Mouse (Mus musculus) MEL (cell line): ENCODE data around the gene Cxcl2.

ENCODE experiments used
- CHD2 ChIP-seq: IDR thresholded peaks from 2 replicates; pipeline ENCODE4 v1.6.1; 2011; ENCODE audit warnings: low read length, improper control_type of control experiment
- CTCF ChIP-seq, 3 experiments: IDR thresholded peaks in 2 of 3; conservative IDR thresholded peaks in 1 of 3; 2 replicates each; pipeline ENCODE4 v1.5.1; 2011 to 2012; ENCODE audit warnings: low read length in 3 of 3, low read depth in 2 of 3, mild to moderate bottlenecking in 2 of 3, improper control_type of control experiment in 1 of 3, inconsistent platforms in 1 of 3, mixed read lengths in 1 of 3, moderate library complexity in 1 of 3; ENCODE audit not compliant: control insufficient read depth in 1 of 3, insufficient read depth in 1 of 3, poor library complexity in 1 of 3, severe bottlenecking in 1 of 3
- EP300 ChIP-seq, 2 experiments: IDR thresholded peaks; 2 replicates each; pipeline ENCODE4 v1.6.1; 2011; ENCODE audit warnings: improper control_type of control experiment in 2 of 2, low read length in 2 of 2, low read depth in 1 of 2, mild to moderate bottlenecking in 1 of 2
- MAX ChIP-seq: IDR thresholded peaks from 2 replicates; pipeline ENCODE4 v1.6.1; 2011; ENCODE audit warnings: low read length, improper control_type of control experiment
- MXI1 ChIP-seq: IDR thresholded peaks from 2 replicates; pipeline ENCODE4 v1.6.1; 2011; ENCODE audit warnings: mild to moderate bottlenecking, low read depth, low read length, improper control_type of control experiment
- NELFE ChIP-seq: IDR thresholded peaks from 2 replicates; pipeline ENCODE4 v1.6.1; 2011; ENCODE audit warnings: low read depth, low read length, improper control_type of control experiment
- NRF1 ChIP-seq: IDR thresholded peaks from 2 replicates; pipeline ENCODE4 v1.6.1; 2014; ENCODE audit warnings: low read depth, mild to moderate bottlenecking, inconsistent platforms, low read length, improper control_type of control experiment, moderate library complexity; ENCODE audit not compliant: poor library complexity, insufficient read depth, severe bottlenecking
- POLR2A ChIP-seq, 2 experiments: IDR thresholded peaks; 2 replicates each; pipeline ENCODE4 v1.6.1; 2011 to 2012; ENCODE audit warnings: low read length in 2 of 2, mild to moderate bottlenecking in 2 of 2, control low read depth in 1 of 2, improper control_type of control experiment in 1 of 2, low read depth in 1 of 2, moderate library complexity in 1 of 2; ENCODE audit not compliant: control insufficient read depth in 1 of 2, insufficient read depth in 1 of 2, poor library complexity in 1 of 2
- POLR2AphosphoS2 ChIP-seq: IDR thresholded peaks from 2 replicates; pipeline ENCODE4 v1.6.1; 2011; ENCODE audit warnings: low read length, improper control_type of control experiment
- TCF12 ChIP-seq: IDR thresholded peaks from 2 replicates; pipeline ENCODE4 v1.6.1; 2014; ENCODE audit warnings: low read depth, mild to moderate bottlenecking, inconsistent platforms, low read length, improper control_type of control experiment, moderate library complexity
- USF1 ChIP-seq: IDR thresholded peaks from 2 replicates; pipeline ENCODE4 v1.6.1; 2014; ENCODE audit warnings: low read depth, mild to moderate bottlenecking, inconsistent platforms, low read length, improper control_type of control experiment, moderate library complexity
- ZC3H11A ChIP-seq: IDR thresholded peaks from 2 replicates; pipeline ENCODE4 v1.6.1; 2012; ENCODE audit warnings: low read depth, mild to moderate bottlenecking, inconsistent platforms, low read length, improper control_type of control experiment
- ZNF384 ChIP-seq: IDR thresholded peaks from 2 replicates; pipeline ENCODE4 v1.6.1; 2012; ENCODE audit warnings: low read depth, mild to moderate bottlenecking, inconsistent platforms, low read length, improper control_type of control experiment

- TF ChIP-seq POLR2A (IDR thresholded peaks at IDR 0.05; ENCODE audit: control insufficient read depth in 1 of 2, insufficient read depth in 1 of 2, low read depth in 1 of 2, low read length in 2 of 2, poor library complexity in 1 of 2) (no peak), CTCF (IDR thresholded peaks at IDR 0.05 in 2 of 3, conservative IDR thresholded peaks at IDR 0.05 in 1 of 3; ENCODE audit: control insufficient read depth in 1 of 3, insufficient read depth in 1 of 3, low read depth in 2 of 3, low read length in 3 of 3, poor library complexity in 1 of 3, severe bottlenecking in 1 of 3) (no peak), NELFE (no peak), POLR2AphosphoS2 (no peak), TCF12 (no peak), MXI1 (no peak), ZNF384 (no peak), EP300 (IDR thresholded peaks at IDR 0.05; ENCODE audit: low read depth in 1 of 2, low read length in 2 of 2) (no peak), ZC3H11A (no peak), CHD2 (no peak), NRF1 (no peak), USF1 (no peak), MAX (no peak)
Measured at GRCm38 (mm10) chr5:90919495-90919894, 15.8 kb downstream of the Cxcl2 start.
